Mouse (Mus musculus): ENCODE measurements at regions not wholly inside any gene's neighbourhood (a gene's known extent, or its start where the extent isn't known, plus 50 kb on each side); places are given as distances from the start of the nearest gene placed in this dataset.

- ATAC-seq (replicated peaks; ENCODE audit: low FRiP score, low TSS enrichment, low read depth) (no peak), DNase-seq (ENCODE audit: low spot score) (no peak)
- H3K9ac ChIP-seq (ENCODE audit: low read length), result no peak overlapping the region
- H3K9me3 ChIP-seq (ENCODE audit: control insufficient read depth, low read length), result no peaks in the 10 kb centered on the region
- H3K4me2 ChIP-seq (ENCODE audit: low read length), result no peak overlapping the region
- no peak overlapping the region for H3K4me3 ChIP-seq (ENCODE audit: low read depth, low read length)
- 82% methylated on average over 8 of the region's 8 CpGs for WGBS
- H3K27ac ChIP-seq (ENCODE audit: low read depth), result no peak overlapping the region
- H3K36me3 ChIP-seq (ENCODE audit: control insufficient read depth, insufficient read depth, low read length), result no peaks in the 10 kb centered on the region
- no peaks in the 10 kb centered on the region for H3K4me1 ChIP-seq (replicated peaks; ENCODE audit: control insufficient read depth, insufficient read depth, low read length)
- no peaks in the 10 kb centered on the region for H3K27me3 ChIP-seq (replicated peaks; ENCODE audit: control insufficient read depth, insufficient read depth, low read length)
These were observed 132.7 kb downstream of the Otoa start for GRCm38 (mm10) chr7:121214181-121214580.

- Histone ChIP-seq H3K4me2 (ENCODE audit: low read length) (no peak overlapping the region), H3K4me1 (replicated peaks; ENCODE audit: control insufficient read depth, insufficient read depth, low read length) (no peaks in the 10 kb centered on the region), H3K27ac (ENCODE audit: low read depth) (no peak overlapping the region), H3K9me3 (ENCODE audit: control insufficient read depth, low read length) (no peaks in the 10 kb centered on the region), H3K9ac (ENCODE audit: low read length) (no peak overlapping the region), H3K36me3 (ENCODE audit: control insufficient read depth, insufficient read depth, low read length) (no peaks in the 10 kb centered on the region), H3K4me3 (ENCODE audit: low read depth, low read length) (no peak overlapping the region), H3K27me3 (replicated peaks; ENCODE audit: control insufficient read depth, insufficient read depth, low read length) (no peaks in the 10 kb centered on the region)
- 73% methylated on average over 3 of the region's 3 CpGs for WGBS
- DNase-seq (ENCODE audit: low spot score) (no peak), ATAC-seq (replicated peaks; ENCODE audit: low FRiP score, low TSS enrichment, low read depth) (no peak)
These were observed 133.6 kb downstream of the Otoa start for GRCm38 (mm10) chr7:121215032-121215431.

- Histone ChIP-seq H3K4me3 (ENCODE audit: low read depth, low read length) (no peak overlapping the region), H3K4me1 (replicated peaks; ENCODE audit: control insufficient read depth, insufficient read depth, low read length) (no peaks in the 10 kb centered on the region), H3K4me2 (ENCODE audit: low read length) (no peak overlapping the region), H3K27me3 (replicated peaks; ENCODE audit: control insufficient read depth, insufficient read depth, low read length) (no peaks in the 10 kb centered on the region), H3K9me3 (ENCODE audit: control insufficient read depth, low read length) (no peaks in the 10 kb centered on the region), H3K9ac (ENCODE audit: low read length) (no peak overlapping the region), H3K36me3 (ENCODE audit: control insufficient read depth, insufficient read depth, low read length) (no peaks in the 10 kb centered on the region), H3K27ac (ENCODE audit: low read depth) (no peak overlapping the region)
- ATAC-seq (replicated peaks; ENCODE audit: low FRiP score, low TSS enrichment, low read depth), result no peak
- WGBS, result 71% methylated on average over 1 of the region's 1 CpGs
- no peak for DNase-seq (ENCODE audit: low spot score)
These were observed 134.3 kb downstream of the Otoa start for GRCm38 (mm10) chr7:121215735-121216134.

- WGBS, result 77% methylated on average over 10 of the region's 10 CpGs
- DNase-seq (ENCODE audit: low spot score) (no peak), ATAC-seq (replicated peaks; ENCODE audit: low FRiP score, low TSS enrichment, low read depth) (no peak)
- Histone ChIP-seq H3K27ac (ENCODE audit: low read depth) (no peak overlapping the region), H3K4me1 (replicated peaks; ENCODE audit: control insufficient read depth, insufficient read depth, low read length) (no peaks in the 10 kb centered on the region), H3K4me3 (ENCODE audit: low read depth, low read length) (no peak overlapping the region), H3K36me3 (ENCODE audit: control insufficient read depth, insufficient read depth, low read length) (no peaks in the 10 kb centered on the region), H3K9me3 (ENCODE audit: control insufficient read depth, low read length) (no peaks in the 10 kb centered on the region), H3K27me3 (replicated peaks; ENCODE audit: control insufficient read depth, insufficient read depth, low read length) (no peaks in the 10 kb centered on the region), H3K4me2 (ENCODE audit: low read length) (no peak overlapping the region), H3K9ac (ENCODE audit: low read length) (no peak overlapping the region)
These were observed 136.6 kb downstream of the Otoa start for GRCm38 (mm10) chr7:121218031-121218430.

- H3K4me1 ChIP-seq (replicated peaks; ENCODE audit: control insufficient read depth, insufficient read depth, low read length), result no peaks in the 10 kb centered on the region
- DNase-seq (ENCODE audit: low spot score), result no peak
- 91% methylated on average over 7 of the region's 7 CpGs for WGBS
These were observed 139.7 kb downstream of the Otoa start for GRCm38 (mm10) chr7:121221158-121221557.

GRCm38 (mm10) chr7:121231881-121232280, 150.4 kb downstream of the Otoa start:
- no peaks in the 10 kb centered on the region for H3K27me3 ChIP-seq (replicated peaks; ENCODE audit: control insufficient read depth, insufficient read depth, low read length)
- DNase-seq (ENCODE audit: low spot score) (no peak), ATAC-seq (replicated peaks; ENCODE audit: low FRiP score, low TSS enrichment, low read depth) (no peak)
- no peaks in the 10 kb centered on the region for H3K36me3 ChIP-seq (ENCODE audit: control insufficient read depth, insufficient read depth, low read length)
- H3K27ac ChIP-seq (ENCODE audit: low read depth), result no peak overlapping the region
- no peak overlapping the region for H3K4me3 ChIP-seq (ENCODE audit: low read depth, low read length)
- H3K4me1 ChIP-seq (replicated peaks; ENCODE audit: control insufficient read depth, insufficient read depth, low read length), result no peaks in the 10 kb centered on the region
- H3K9me3 ChIP-seq (ENCODE audit: control insufficient read depth, low read length), result no peaks in the 10 kb centered on the region
- 84% methylated on average over 3 of the region's 3 CpGs for WGBS
- no peak overlapping the region for H3K9ac ChIP-seq (ENCODE audit: low read length)
- no peak overlapping the region for H3K4me2 ChIP-seq (ENCODE audit: low read length)

More at GRCm38 (mm10) chr7:121221158-121221557, 139.7 kb downstream of the Otoa start:
- Histone ChIP-seq H3K27ac (ENCODE audit: low read depth) (no peak overlapping the region), H3K9ac (ENCODE audit: low read length) (no peak overlapping the region), H3K4me3 (ENCODE audit: low read depth, low read length) (no peak overlapping the region), H3K27me3 (replicated peaks; ENCODE audit: control insufficient read depth, insufficient read depth, low read length) (no peaks in the 10 kb centered on the region), H3K4me2 (ENCODE audit: low read length) (no peak overlapping the region), H3K36me3 (ENCODE audit: control insufficient read depth, insufficient read depth, low read length) (no peaks in the 10 kb centered on the region), H3K9me3 (ENCODE audit: control insufficient read depth, low read length) (no peaks in the 10 kb centered on the region)
- ATAC-seq (replicated peaks; ENCODE audit: low FRiP score, low TSS enrichment, low read depth), result no peak

GRCm38 (mm10) chr7:121234831-121235230, 153.4 kb downstream of the Otoa start:
- no peak for ATAC-seq (replicated peaks; ENCODE audit: low FRiP score, low TSS enrichment, low read depth)
- Histone ChIP-seq H3K27ac (ENCODE audit: low read depth) (no peak overlapping the region), H3K4me2 (ENCODE audit: low read length) (no peak overlapping the region), H3K27me3 (replicated peaks; ENCODE audit: control insufficient read depth, insufficient read depth, low read length) (no peaks in the 10 kb centered on the region), H3K4me3 (ENCODE audit: low read depth, low read length) (no peak overlapping the region), H3K36me3 (ENCODE audit: control insufficient read depth, insufficient read depth, low read length) (no peaks in the 10 kb centered on the region), H3K9me3 (ENCODE audit: control insufficient read depth, low read length) (no peaks in the 10 kb centered on the region), H3K9ac (ENCODE audit: low read length) (no peak overlapping the region), H3K4me1 (replicated peaks; ENCODE audit: control insufficient read depth, insufficient read depth, low read length) (no peaks in the 10 kb centered on the region)
- 69% methylated on average over 6 of the region's 6 CpGs for WGBS
- DNase-seq (ENCODE audit: low spot score), result no peak

- Histone ChIP-seq H3K4me3 (ENCODE audit: low read depth, low read length) (no peak overlapping the region), H3K4me1 (replicated peaks; ENCODE audit: control insufficient read depth, insufficient read depth, low read length) (no peaks in the 10 kb centered on the region), H3K36me3 (ENCODE audit: control insufficient read depth, insufficient read depth, low read length) (no peaks in the 10 kb centered on the region), H3K4me2 (ENCODE audit: low read length) (no peak overlapping the region), H3K9ac (ENCODE audit: low read length) (no peak overlapping the region), H3K9me3 (ENCODE audit: control insufficient read depth, low read length) (no peaks in the 10 kb centered on the region), H3K27me3 (replicated peaks; ENCODE audit: control insufficient read depth, insufficient read depth, low read length) (no peaks in the 10 kb centered on the region), H3K27ac (ENCODE audit: low read depth) (no peak overlapping the region)
- no peak for ATAC-seq (replicated peaks; ENCODE audit: low FRiP score, low TSS enrichment, low read depth)
- WGBS, result 76% methylated on average over 6 of the region's 6 CpGs
- no peak for DNase-seq (ENCODE audit: low spot score)
These were observed 151.9 kb upstream of the Hs3st2 start for GRCm38 (mm10) chr7:121239731-121240130.

- Histone ChIP-seq H3K27ac (ENCODE audit: low read depth) (no peak overlapping the region), H3K4me3 (ENCODE audit: low read depth, low read length) (no peak overlapping the region), H3K9me3 (ENCODE audit: control insufficient read depth, low read length) (no peaks in the 10 kb centered on the region), H3K36me3 (ENCODE audit: control insufficient read depth, insufficient read depth, low read length) (no peaks in the 10 kb centered on the region), H3K9ac (ENCODE audit: low read length) (no peak overlapping the region), H3K4me1 (replicated peaks; ENCODE audit: control insufficient read depth, insufficient read depth, low read length) (peaks cover 3% of the 10 kb centered on the region; the same call in 1 of the 2 replicates), H3K4me2 (ENCODE audit: low read length) (no peak overlapping the region), H3K27me3 (replicated peaks; ENCODE audit: control insufficient read depth, insufficient read depth, low read length) (no peaks in the 10 kb centered on the region)
- WGBS, result 60% methylated on average over 6 of the region's 6 CpGs
- DNase-seq (ENCODE audit: low spot score), result no peak
- ATAC-seq (replicated peaks; ENCODE audit: low FRiP score, low TSS enrichment, low read depth), result no peak
These were observed 143.8 kb upstream of the Hs3st2 start for GRCm38 (mm10) chr7:121247845-121248244.
